Mouse (Mus musculus): ENCODE measurements around the gene Srebf1. TPM values are rescaled to one million over a fixed set of nuclear protein-coding genes. Genes with fewer than 3 reads are reported as not detected.

Srebf1 gene
- polyA plus RNA-seq, 1 experiment, result 56.7 TPM

GRCm38 (mm10) chr11:60200384-60200783 lies 22.0 kb downstream of the Srebf1 start:
- Histone ChIP-seq H3K27ac (ENCODE audit: insufficient read depth, low read length) (no peak overlapping the region), H3K4me3 (ENCODE audit: insufficient read depth, low read length) (no peak overlapping the region), H3K4me1 (ENCODE audit: control insufficient read depth, insufficient read depth, low read length) (no peaks in the 10 kb centered on the region)
- TF ChIP-seq POLR2A (IDR thresholded peaks at IDR 0.05; ENCODE audit: extremely low read depth, insufficient read depth, low read length) (no peak), CTCF (IDR thresholded peaks at IDR 0.05; ENCODE audit: extremely low read depth, insufficient read depth, low read length) (no peak)

- H3K27ac ChIP-seq (ENCODE audit: insufficient read depth, low read length), result no peak overlapping the region
- H3K4me1 ChIP-seq (ENCODE audit: control insufficient read depth, insufficient read depth, low read length), result no peaks in the 10 kb centered on the region
- TF ChIP-seq POLR2A (IDR thresholded peaks at IDR 0.05; ENCODE audit: extremely low read depth, insufficient read depth, low read length) (no peak), CTCF (IDR thresholded peaks at IDR 0.05; ENCODE audit: extremely low read depth, insufficient read depth, low read length) (peak; percentile 94)
- no peak overlapping the region for H3K4me3 ChIP-seq (ENCODE audit: insufficient read depth, low read length)
These were observed 22.6 kb downstream of the Srebf1 start for GRCm38 (mm10) chr11:60199702-60200184.

GRCm38 (mm10) chr11:60198651-60199050 lies 23.7 kb downstream of the Srebf1 start:
- TF ChIP-seq CTCF (IDR thresholded peaks at IDR 0.05; ENCODE audit: extremely low read depth, insufficient read depth, low read length) (no peak), POLR2A (IDR thresholded peaks at IDR 0.05; ENCODE audit: extremely low read depth, insufficient read depth, low read length) (no peak)
- Histone ChIP-seq H3K4me1 (ENCODE audit: control insufficient read depth, insufficient read depth, low read length) (no peaks in the 10 kb centered on the region), H3K4me3 (ENCODE audit: insufficient read depth, low read length) (no peak overlapping the region), H3K27ac (ENCODE audit: insufficient read depth, low read length) (no peak overlapping the region)

GRCm38 (mm10) chr11:60197998-60198619 lies 24.3 kb downstream of the Srebf1 start:
- Histone ChIP-seq H3K27ac (ENCODE audit: insufficient read depth, low read length) (no peak overlapping the region), H3K4me1 (ENCODE audit: control insufficient read depth, insufficient read depth, low read length) (no peaks in the 10 kb centered on the region), H3K4me3 (ENCODE audit: insufficient read depth, low read length) (no peak overlapping the region)
- TF ChIP-seq CTCF (IDR thresholded peaks at IDR 0.05; ENCODE audit: extremely low read depth, insufficient read depth, low read length), result no peak
- no peak for TF ChIP-seq POLR2A (IDR thresholded peaks at IDR 0.05; ENCODE audit: extremely low read depth, insufficient read depth, low read length)

- H3K4me1 ChIP-seq (ENCODE audit: control insufficient read depth, insufficient read depth, low read length), result no peaks in the 10 kb centered on the region
- H3K27ac ChIP-seq (ENCODE audit: insufficient read depth, low read length), result no peak overlapping the region
- H3K4me3 ChIP-seq (ENCODE audit: insufficient read depth, low read length), result no peak overlapping the region
- no peak for TF ChIP-seq CTCF (IDR thresholded peaks at IDR 0.05; ENCODE audit: extremely low read depth, insufficient read depth, low read length)
- TF ChIP-seq POLR2A (IDR thresholded peaks at IDR 0.05; ENCODE audit: extremely low read depth, insufficient read depth, low read length), result no peak
These were observed 26.0 kb downstream of the Srebf1 start for GRCm38 (mm10) chr11:60196344-60196743.

GRCm38 (mm10) chr11:60195108-60195507 lies 27.3 kb downstream of the Srebf1 start:
- TF ChIP-seq POLR2A (IDR thresholded peaks at IDR 0.05; ENCODE audit: extremely low read depth, insufficient read depth, low read length), result no peak
- peak; percentile 20; the same call in 1 of the 2 replicates for TF ChIP-seq CTCF (IDR thresholded peaks at IDR 0.05; ENCODE audit: extremely low read depth, insufficient read depth, low read length)
- no peak overlapping the region for H3K27ac ChIP-seq (ENCODE audit: insufficient read depth, low read length)
- no peaks in the 10 kb centered on the region for H3K4me1 ChIP-seq (ENCODE audit: control insufficient read depth, insufficient read depth, low read length)
- no peak overlapping the region for H3K4me3 ChIP-seq (ENCODE audit: insufficient read depth, low read length)

GRCm38 (mm10) chr11:60193556-60193955 lies 28.8 kb downstream of the Srebf1 start:
- no peak overlapping the region for H3K4me3 ChIP-seq (ENCODE audit: insufficient read depth, low read length)
- TF ChIP-seq POLR2A (IDR thresholded peaks at IDR 0.05; ENCODE audit: extremely low read depth, insufficient read depth, low read length) (no peak), CTCF (IDR thresholded peaks at IDR 0.05; ENCODE audit: extremely low read depth, insufficient read depth, low read length) (no peak)
- no peak overlapping the region for H3K27ac ChIP-seq (ENCODE audit: insufficient read depth, low read length)
- no peaks in the 10 kb centered on the region for H3K4me1 ChIP-seq (ENCODE audit: control insufficient read depth, insufficient read depth, low read length)

- no peak overlapping the region for H3K27ac ChIP-seq (ENCODE audit: insufficient read depth, low read length)
- no peak overlapping the region for H3K4me3 ChIP-seq (ENCODE audit: insufficient read depth, low read length)
- TF ChIP-seq CTCF (IDR thresholded peaks at IDR 0.05; ENCODE audit: extremely low read depth, insufficient read depth, low read length) (no peak), POLR2A (IDR thresholded peaks at IDR 0.05; ENCODE audit: extremely low read depth, insufficient read depth, low read length) (no peak)
- no peaks in the 10 kb centered on the region for H3K4me1 ChIP-seq (ENCODE audit: control insufficient read depth, insufficient read depth, low read length)
These were observed 29.8 kb downstream of the Srebf1 start for GRCm38 (mm10) chr11:60192534-60192933.

GRCm38 (mm10) chr11:60190055-60190641 lies 32.2 kb downstream of the Srebf1 start:
- H3K4me1 ChIP-seq (ENCODE audit: control insufficient read depth, insufficient read depth, low read length), result peaks cover 2% of the 10 kb centered on the region; the same call in 1 of the 2 replicates
- no peak overlapping the region for H3K27ac ChIP-seq (ENCODE audit: insufficient read depth, low read length)
- TF ChIP-seq POLR2A (IDR thresholded peaks at IDR 0.05; ENCODE audit: extremely low read depth, insufficient read depth, low read length), result no peak
- TF ChIP-seq CTCF (IDR thresholded peaks at IDR 0.05; ENCODE audit: extremely low read depth, insufficient read depth, low read length), result no peak
- no peak overlapping the region for H3K4me3 ChIP-seq (ENCODE audit: insufficient read depth, low read length)

- TF ChIP-seq CTCF (IDR thresholded peaks at IDR 0.05; ENCODE audit: extremely low read depth, insufficient read depth, low read length), result no peak
- no peak for TF ChIP-seq POLR2A (IDR thresholded peaks at IDR 0.05; ENCODE audit: extremely low read depth, insufficient read depth, low read length)
- no peak overlapping the region for H3K4me3 ChIP-seq (ENCODE audit: insufficient read depth, low read length)
- no peak overlapping the region for H3K27ac ChIP-seq (ENCODE audit: insufficient read depth, low read length)
- H3K4me1 ChIP-seq (ENCODE audit: control insufficient read depth, insufficient read depth, low read length), result peaks cover 7% of the 10 kb centered on the region; the same call in 1 of the 2 replicates
These were observed 32.8 kb downstream of the Srebf1 start for GRCm38 (mm10) chr11:60189501-60190040.

All from cortical plate, adult 2 months (tissue).